Mouse (Mus musculus) CD8-positive naive resting alpha-beta T cell, adult 2 months (primary cell): ENCODE results near the gene Ttc16.

Experiments
- DNase-seq, 2 experiments: peaks; one replicate each; pipeline ENCODE4 v3.0.0; 2022; ENCODE audit warnings: low read depth in 2 of 2, low spot score in 2 of 2

Gene Ttc16

GRCm38 (mm10) chr2:32749082-32749481, 26.4 kb downstream of the Ttc16 start:
- DNase-seq, result no peak

GRCm38 (mm10) chr2:32744272-32744982, 31.0 kb downstream of the Ttc16 start:
- no peak for DNase-seq

GRCm38 (mm10) chr2:32742173-32742531, 33.3 kb downstream of the Ttc16 start:
- DNase-seq, result no peak

DNA sequence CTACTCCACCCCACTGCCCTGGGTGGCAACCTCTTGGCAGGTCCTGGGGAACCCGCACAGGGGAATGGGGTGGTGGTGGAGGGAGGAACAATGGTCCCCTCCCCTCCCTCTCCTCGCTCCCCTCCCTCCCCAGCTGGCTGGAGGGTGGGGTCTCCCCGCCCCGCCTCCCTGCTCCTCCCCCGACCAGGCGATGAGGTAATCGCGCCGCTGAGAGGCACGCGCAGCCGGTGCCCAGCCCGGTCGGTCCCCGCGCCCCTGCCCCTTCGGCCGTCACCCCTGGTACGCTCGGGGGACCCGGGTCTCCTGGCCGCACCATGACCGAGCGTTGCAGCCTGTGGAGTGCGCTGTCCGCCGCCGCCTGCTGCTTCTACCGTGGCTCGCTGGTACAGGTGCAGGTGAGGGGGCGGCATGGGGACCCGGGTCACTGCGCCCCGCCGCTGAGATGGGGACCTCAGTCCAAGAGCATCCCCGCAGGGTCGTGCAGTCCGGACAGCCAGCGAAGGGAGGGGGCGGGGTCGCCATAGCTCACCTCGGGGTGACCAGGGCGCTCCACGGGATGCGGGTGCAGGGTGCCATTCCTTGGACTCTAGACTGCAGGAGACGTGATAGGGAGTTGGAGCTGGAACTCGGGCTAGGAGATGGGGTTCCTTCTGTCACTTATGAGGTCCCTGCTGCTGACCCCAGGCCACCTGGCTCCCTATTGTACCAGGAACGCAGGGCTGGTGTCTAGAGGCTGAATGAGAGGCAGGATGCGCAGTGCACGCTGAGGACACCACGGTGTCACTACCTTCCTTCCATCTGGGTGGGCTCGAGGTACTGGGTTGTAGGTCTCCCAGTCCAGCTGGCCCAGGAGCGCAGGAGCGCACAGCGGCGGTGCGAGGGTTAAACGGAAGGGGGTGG, 33.9 kb downstream of the Ttc16 start:
- no peak for DNase-seq

DNA sequence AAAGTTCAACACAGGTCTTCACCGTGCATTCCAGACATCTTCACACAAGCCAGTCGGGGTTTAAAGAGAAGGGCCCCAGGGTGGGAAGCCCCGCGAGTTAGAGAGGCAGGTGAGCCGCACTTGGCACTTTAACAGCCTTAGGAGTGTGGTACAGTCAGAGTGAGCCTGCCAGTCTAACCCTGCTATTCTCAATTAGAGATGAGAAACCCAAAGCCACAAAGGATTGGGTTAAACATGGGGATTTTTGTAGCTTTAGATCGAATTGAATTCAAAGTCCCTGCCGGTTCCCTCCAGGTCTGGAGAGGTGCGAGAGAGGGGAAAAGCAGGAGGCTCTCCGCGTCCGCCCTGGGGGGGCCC, 34.5 kb downstream of the Ttc16 start, which contains the start of gene 6330409D20Rik:
TSS of gene 6330409D20Rik (minus strand) at position 101 of the 357 bp plus-strand sequence.
- no peak for DNase-seq

GRCm38 (mm10) chr2:32739311-32739710, 36.1 kb downstream of the Ttc16 start:
- no peak for DNase-seq

GRCm38 (mm10) chr2:32737008-32737407, 38.4 kb downstream of the Ttc16 start:
- no peak for DNase-seq

DNA sequence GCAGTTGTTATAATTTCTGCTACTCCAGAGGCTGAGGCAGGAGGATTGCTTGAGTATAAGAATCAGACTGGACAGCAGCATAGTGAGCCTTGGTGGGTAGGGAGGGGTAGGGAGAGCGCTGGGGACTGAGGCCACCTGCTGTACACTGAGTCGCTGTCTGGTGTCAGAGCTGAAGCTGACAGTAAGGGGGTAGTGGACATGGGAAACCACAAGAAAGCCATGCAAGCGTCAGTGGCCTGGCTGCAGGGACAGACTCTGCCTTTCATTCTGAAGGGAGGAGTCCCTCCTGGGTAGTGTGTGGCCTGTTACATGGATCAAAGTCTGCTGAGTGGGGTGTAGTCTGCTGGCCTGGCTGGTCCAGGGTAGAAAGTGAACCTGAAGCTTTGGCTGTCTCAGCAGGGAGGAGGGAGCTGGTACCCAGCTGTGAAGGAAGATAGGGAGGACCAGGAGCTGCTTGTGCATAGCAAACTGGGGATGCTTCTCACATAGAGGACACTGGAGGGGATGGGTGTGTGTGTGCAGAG, 39.1 kb downstream of the Ttc16 start:
- DNase-seq, result no peak

DNA sequence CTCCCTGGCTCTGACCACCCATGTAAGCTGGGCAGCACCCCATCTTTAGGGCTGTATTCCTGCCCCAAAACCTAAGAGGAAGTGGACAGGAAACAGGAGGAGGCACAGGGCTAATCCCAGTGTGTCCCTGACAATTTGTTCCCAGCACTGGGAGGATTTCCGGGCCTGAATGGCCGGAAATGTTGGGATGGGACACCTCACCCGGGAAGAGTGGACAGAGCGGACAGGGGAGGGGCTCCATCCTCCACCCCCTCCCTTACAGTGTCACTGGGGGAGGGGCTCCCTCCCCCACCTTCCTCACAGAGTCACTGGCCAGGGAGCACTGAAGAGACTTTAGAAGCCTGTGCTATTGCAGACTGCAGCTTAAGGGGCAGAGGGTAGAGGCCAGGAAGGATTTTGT, 40.5 kb downstream of the Ttc16 start:
- DNase-seq, result no peak

DNA sequence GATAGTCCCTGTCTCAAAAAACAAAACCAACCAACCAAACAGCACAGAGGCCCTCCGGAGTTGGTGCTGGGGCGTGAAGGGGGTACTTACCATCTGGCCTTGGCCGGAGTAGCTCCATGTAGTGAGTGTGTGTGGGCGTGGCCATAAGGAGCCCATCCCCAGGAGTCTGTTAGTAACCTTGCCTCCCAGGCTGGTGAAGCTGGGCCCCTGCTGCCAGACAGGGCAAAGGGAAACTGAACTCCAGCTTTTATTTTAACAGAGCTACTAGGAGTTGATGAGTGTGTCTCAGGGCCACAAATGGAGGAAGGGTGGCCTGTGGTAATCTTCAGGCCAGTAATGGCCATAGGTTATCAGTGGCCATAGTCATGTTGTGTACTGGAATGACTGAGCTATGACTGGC, 41.0 kb downstream of the Ttc16 start:
- DNase-seq, result no peak

DNA sequence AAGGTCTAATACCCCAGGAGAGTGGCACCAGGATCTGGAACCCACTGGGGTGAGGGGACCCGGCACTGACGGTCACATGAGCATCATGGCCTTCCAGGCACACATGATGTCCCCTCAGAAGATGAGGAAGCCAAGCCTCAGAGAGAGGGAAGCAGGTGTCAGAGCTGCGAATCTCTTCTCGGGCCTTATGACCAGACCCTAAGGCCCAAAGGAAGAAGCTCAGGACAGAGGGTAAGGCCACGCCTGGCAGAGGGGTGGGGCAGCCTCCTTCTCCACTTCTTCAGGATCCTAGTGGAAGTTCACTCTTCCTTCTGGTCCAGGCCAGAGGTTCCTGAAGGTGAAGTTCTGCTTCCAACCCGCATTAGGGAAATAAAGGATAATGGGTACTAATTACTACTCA, 42.7 kb downstream of the Ttc16 start:
- no peak for DNase-seq

GRCm38 (mm10) chr2:32731911-32732310, 43.5 kb downstream of the Ttc16 start:
- no peak for DNase-seq

DNA sequence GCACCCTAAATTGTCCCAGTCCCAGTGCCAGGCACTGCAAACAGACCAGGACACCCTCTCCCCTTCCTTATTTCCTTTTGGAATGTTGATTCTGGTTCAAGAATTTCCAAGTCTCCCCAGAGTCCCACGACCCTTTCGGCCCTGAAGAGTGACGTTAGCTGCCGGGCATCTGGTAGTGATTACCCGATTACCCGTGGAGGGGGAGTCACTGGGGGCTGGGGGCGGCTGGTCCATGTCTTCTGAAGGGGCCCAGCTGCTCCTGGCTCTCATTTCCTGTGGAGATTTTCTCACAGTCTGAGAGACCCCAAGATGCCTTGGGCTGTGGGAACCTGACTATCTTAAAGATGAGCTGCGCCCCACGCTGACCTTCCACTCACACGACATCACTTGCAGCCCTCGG, 44.6 kb downstream of the Ttc16 start:
- no peak for DNase-seq

DNA sequence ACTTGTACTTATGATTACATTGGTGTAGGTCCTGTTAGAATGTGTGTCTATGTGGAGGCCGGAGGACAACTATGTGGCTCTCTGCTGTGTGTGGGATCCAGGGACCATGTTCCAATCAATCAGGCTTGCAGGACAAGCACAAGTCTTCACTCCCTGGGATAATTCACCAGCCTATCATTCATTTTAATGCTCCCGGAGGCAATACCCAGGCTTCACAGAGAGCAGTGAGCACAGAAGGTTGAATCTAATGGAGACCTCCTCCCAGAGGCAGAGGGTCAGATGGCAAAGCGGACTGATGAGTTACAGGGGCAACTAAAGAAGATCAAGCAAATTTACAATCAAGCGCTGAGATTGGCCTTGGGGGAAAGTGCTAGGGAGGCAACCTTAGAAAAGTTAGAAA, 45.9 kb downstream of the Ttc16 start:
- DNase-seq, result no peak

DNA sequence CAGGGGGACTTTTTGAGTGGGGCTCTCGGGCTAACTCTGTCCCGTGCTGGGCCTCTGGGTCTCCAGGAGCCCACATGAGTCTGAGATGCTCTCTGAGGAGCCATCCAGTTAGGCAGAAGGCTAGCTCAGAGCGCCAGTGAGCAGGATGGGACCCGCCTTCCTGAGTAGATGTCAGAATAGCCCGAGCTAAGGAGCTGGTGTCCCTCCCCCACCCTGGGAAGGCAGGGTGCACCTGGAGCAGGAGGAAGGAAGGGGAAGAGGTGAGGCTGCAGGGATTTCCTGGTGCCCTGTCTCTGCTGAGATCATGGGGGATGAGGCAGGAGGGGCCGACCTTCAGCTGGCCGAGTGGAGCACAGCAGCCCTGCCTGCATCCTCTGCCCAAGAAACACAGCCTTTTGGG, 47.0 kb downstream of the Ttc16 start:
- DNase-seq, result no peak

DNA sequence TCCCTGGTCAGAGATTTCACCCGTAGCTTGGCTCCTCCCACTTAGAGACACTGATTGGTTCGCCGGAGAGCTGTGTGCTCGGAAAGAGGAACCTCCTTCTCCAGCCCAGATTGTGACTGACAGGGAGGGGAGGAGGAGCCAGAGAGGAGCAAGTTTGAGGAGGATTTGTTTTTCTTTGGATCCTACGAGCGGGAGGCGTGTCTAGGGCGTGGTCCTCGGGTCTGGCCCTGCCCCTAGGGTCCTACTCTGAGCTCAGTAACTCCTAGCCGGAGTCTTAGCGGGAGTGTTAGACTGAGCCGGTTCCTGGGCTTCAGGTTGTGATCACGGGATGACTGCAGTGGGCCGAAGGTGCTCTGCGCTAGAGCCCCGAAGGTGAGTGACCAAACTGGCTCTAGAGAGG, 48.0 kb downstream of the Ttc16 start:
- DNase-seq, result peak; percentile 38 to 50

DNA sequence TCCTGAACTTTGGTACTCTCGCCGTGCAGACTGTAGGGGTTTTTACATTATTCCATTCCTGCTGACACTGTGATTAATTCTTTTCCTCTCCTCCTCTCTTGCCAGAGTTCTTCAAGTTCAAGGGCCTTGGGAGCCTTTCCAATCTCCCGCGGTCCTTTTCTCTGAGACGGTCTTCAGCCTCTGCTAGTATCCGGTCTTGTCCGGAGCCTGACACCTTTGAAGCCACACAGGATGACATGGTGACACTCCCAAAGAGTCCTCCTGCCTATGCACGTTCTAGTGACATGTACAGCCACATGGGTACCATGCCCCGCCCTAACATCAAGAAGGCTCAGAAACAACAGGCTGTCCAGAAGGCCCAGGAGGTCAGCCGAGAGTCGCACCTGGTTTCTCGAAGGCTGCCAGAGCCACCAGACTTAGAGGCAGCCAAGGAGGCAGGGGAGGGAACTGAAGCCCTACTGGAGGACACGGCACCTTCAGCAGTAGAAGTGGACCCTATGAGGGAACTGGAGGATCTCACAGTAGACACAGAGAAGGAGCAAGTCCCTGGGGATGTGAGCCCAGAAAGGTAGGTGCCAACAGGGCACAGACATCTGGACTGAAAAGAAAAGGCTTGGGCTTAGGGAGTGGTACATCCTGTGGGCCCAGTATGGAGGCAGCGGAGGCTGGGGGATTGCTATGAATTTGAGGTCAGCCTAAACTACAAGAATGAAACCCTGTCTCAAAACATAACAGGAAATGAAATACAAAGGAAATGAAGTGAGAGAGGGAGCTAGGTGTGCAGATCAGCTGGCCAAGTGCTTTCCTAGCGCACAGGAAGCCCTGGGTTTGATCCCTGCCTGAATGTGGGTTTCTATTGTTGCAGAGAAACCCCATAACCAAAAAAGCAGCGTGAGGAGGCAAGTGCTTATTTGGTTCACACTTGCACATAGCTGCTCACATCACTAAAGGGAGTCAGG, 50.3 kb downstream of the Ttc16 start:
- DNase-seq, result peak; percentile 62 to 73

- no peak for DNase-seq
Measured at GRCm38 (mm10) chr2:32724149-32724548, 51.3 kb downstream of the Ttc16 start.

DNA sequence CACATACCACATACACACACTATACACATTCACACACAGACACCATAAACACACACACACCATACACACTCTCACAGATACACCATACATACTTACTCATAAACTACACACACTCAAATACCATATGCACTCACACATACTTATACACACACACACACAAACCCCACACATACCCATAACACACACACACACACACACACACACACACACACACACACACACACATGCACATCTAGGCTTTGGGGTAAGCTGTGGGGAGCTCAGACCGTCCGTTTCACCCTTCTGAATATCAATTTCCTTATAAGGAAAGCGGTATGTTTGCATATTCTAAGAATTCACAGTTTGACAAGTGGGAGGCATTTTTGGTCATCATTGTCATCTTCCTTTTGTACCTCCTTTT, 52.9 kb downstream of the Ttc16 start:
- DNase-seq, result no peak

- no peak for DNase-seq
Measured at GRCm38 (mm10) chr2:32722046-32722445, 53.4 kb downstream of the Ttc16 start.

DNA sequence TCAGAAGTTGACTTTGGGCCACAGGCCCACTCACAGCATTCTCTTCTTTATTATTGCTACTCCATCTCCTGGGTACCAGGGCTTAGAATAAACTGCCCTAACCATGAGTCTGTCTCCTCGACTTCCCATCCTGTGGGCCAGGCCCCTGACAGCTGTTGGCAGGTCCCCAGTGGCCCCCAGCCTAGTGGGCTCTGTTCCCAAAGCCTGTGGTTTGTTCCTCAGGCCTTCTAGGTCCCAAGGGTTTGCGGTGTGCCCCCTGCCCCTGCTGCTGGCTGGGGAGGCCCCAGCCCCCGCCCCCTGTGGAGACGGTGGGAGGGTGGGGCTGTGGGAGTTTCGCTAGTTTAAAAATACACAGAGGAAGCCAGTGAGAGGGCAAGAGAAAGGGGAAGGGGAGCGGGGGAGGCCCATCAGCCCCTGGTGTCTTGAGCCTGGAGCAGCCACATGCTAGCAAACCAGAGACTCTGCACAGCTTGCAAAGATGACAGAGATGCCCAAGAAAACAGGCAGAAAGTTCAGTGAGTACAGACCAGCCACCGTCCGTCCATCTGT, 54.7 kb downstream of the Ttc16 start, which contains the start of gene Sh2d3c:
TSS of gene Sh2d3c (plus strand) at position 375 of the 549 bp plus-strand sequence.
- DNase-seq, result no peak
